Mouse (Mus musculus) left cerebral cortex, postnatal 25 days (tissue): ENCODE data around the gene Vmn2r13. TPM values are rescaled to one million over a fixed set of nuclear protein-coding genes. Genes with fewer than 3 reads are reported as not detected.
"Not testable (repeated sequence)": the region's sequence is repeated elsewhere in the genome, so short reads cannot be mapped to it uniquely, and the experiment has no call there.

Experiments
- DNase-seq, 2 experiments: peaks; one replicate each; pipeline ENCODE4 v3.0.0; 2022; ENCODE audit warnings: low spot score in 2 of 2, mixed read lengths in 1 of 2
- intact Hi-C: fragments of 180-260 bp; cut with DNase I; formaldehyde crosslinking; loops from one replicate; pipeline ENCODE4 v1.15.1; 2025
- total RNA-seq, 2 experiments: library from RNA; stranded (reverse); gene quantifications; 2 replicates each; pipeline ENCODE4 v1.2.3; 2021

The Vmn2r13 gene
- not detected for total RNA-seq

GRCm38 (mm10) chr5:109192099-109192498, at the start of gene Vmn2r13:
Vmn2r13 (minus strand) TSS chr5:109192199.
- DNase-seq, intact Hi-C loops: not testable (repeated sequence)

GRCm38 (mm10) chr5:109224608-109225007, 32.6 kb upstream of the Vmn2r13 start, which contains the start of gene Vmn2r14:
Vmn2r14 (minus strand) TSS chr5:109224708.
- intact Hi-C loops = no loop called here
- DNase-seq = no peak

- DNase-seq, intact Hi-C loops: not testable (repeated sequence)
Measured at GRCm38 (mm10) chr5:109166851-109167250, 25.1 kb downstream of the Vmn2r13 start.

- intact Hi-C loops = no loop called here
- DNase-seq = no peak
Measured at GRCm38 (mm10) chr5:109160121-109160520, 31.9 kb downstream of the Vmn2r13 start.

GRCm38 (mm10) chr5:109159576-109159975, 32.4 kb downstream of the Vmn2r13 start:
- DNase-seq, intact Hi-C loops: not testable (repeated sequence)

- intact Hi-C loops, DNase-seq: not testable (repeated sequence)
Measured at GRCm38 (mm10) chr5:109158488-109159485, 33.2 kb downstream of the Vmn2r13 start.

GRCm38 (mm10) chr5:109139546-109139945, 52.5 kb downstream of the Vmn2r13 start:
- no peak for DNase-seq
- intact Hi-C loops = no loop called here

- no peak for DNase-seq
- intact Hi-C loops = no loop called here
Measured at GRCm38 (mm10) chr5:109136731-109137130, 55.3 kb downstream of the Vmn2r13 start.

Other genes with a start within 250 kb of the Vmn2r13 start
- gene Vmn2r10, start 185.7 kb downstream of the Vmn2r13 start, total RNA-seq = not detected
- gene Vmn2r11, start 132.6 kb downstream of the Vmn2r13 start, total RNA-seq = not detected
- not detected for gene Vmn2r12, start 94.2 kb downstream of the Vmn2r13 start, total RNA-seq
- not detected for gene Vmn2r14, start 32.5 kb upstream of the Vmn2r13 start, total RNA-seq
- gene Vmn2r15, start 105.4 kb upstream of the Vmn2r13 start, total RNA-seq = not detected
- gene Vmn2r16, start 138.0 kb upstream of the Vmn2r13 start, total RNA-seq = not detected
- gene Vmn2r17, start 227.5 kb upstream of the Vmn2r13 start, total RNA-seq = not detected